Mouse (Mus musculus) heart, embryonic 16.5 days (tissue): ENCODE results near the gene Tcn2. TPM values are rescaled to one million over a fixed set of nuclear protein-coding genes. Genes with fewer than 3 reads are reported as not detected.

Experiments
- ATAC-seq: fragments of 200-750 bp; cut with Nextera tagmentation; replicated peaks from 2 replicates; pipeline ENCODE4 v1.8.0; 2017; ENCODE audit warnings: moderate number of reproducible peaks; ENCODE audit not compliant: insufficient read depth, low FRiP score; ENCODE audit errors: extremely low read depth
- H3K27ac ChIP-seq: fragments of 300-500 bp; sonication (generic); 2 replicates; pipeline ENCODE4 v1.5.1; 2014; ENCODE audit warnings: mild to moderate bottlenecking, low read length, control low read depth, moderate library complexity
- H3K27me3 ChIP-seq: fragments of 300-500 bp; sonication (generic); 2 replicates; pipeline ENCODE4 v1.6.1; 2014; ENCODE audit warnings: low read length, mixed read lengths; ENCODE audit not compliant: control insufficient read depth, insufficient read depth
- H3K36me3 ChIP-seq: fragments of 300-500 bp; sonication (generic); 2 replicates; pipeline ENCODE4 v1.6.1; 2014; ENCODE audit not compliant: control insufficient read depth, insufficient read depth
- H3K4me1 ChIP-seq: fragments of 300-500 bp; sonication (generic); 2 replicates; pipeline ENCODE4 v1.6.1; 2014; ENCODE audit warnings: low read length, mixed read lengths; ENCODE audit not compliant: control insufficient read depth, insufficient read depth
- H3K4me2 ChIP-seq: fragments of 300-500 bp; sonication (generic); 2 replicates; pipeline ENCODE4 v1.6.1; 2014; ENCODE audit warnings: low read depth, mild to moderate bottlenecking, control low read depth, low read length
- H3K4me3 ChIP-seq: fragments of 300-500 bp; sonication (generic); 2 replicates; pipeline ENCODE4 v1.5.1; 2014; ENCODE audit warnings: mild to moderate bottlenecking, control low read depth, low read length
- H3K9ac ChIP-seq: fragments of 300-500 bp; sonication (generic); 2 replicates; pipeline ENCODE4 v1.6.1; 2014; ENCODE audit warnings: low read length, control low read depth
- H3K9me3 ChIP-seq: fragments of 300-500 bp; sonication (generic); replicated peaks from 2 replicates; pipeline ENCODE4 v1.6.1; 2016; ENCODE audit warnings: low read length; ENCODE audit not compliant: control insufficient read depth
- WGBS: fragments of 180-500 bp; shearing (Covaris S2); extraction: QIAGEN DNeasy Blood & Tissue Kit; methylation state at CpG from one replicate; pipeline ENCODE4 v1.1.7; 2014; 5-methylcytosine and 5-hydroxymethylcytosine counted together
- polyA plus RNA-seq: library from polyadenylated mRNA; unstranded; fragments of >200 nt; fragmentation: Nextera tagmentation; extraction: Ambion mirVana; gene quantifications from 2 replicates; pipeline ENCODE4 v1.2.1, GENCODE M21; 2015

The Tcn2 gene
- polyA plus RNA-seq, 1 experiment from 2014 or later: 70.5 TPM

GRCm38 (mm10) chr11:3936318-3936717, 4.4 kb upstream of the Tcn2 start:
- no peaks in the 10 kb centered on the region for H3K36me3 ChIP-seq
- H3K27ac ChIP-seq: no peak overlapping the region
- no peak overlapping the region for H3K4me2 ChIP-seq
- no peak overlapping the region for H3K9ac ChIP-seq
- no peak overlapping the region for H3K4me3 ChIP-seq
- no peak for ATAC-seq
- H3K27me3 ChIP-seq: 0 out of 2 replicates have a peak, but pooled peaks cover 2% of the 10 kb centered on the region
- 86% methylated on average over 3 of the region's 3 CpGs for WGBS
- H3K4me1 ChIP-seq: peaks cover 4% of the 10 kb centered on the region
- H3K9me3 ChIP-seq: no peaks in the 10 kb centered on the region

- Histone ChIP-seq H3K36me3 (no peaks in the 10 kb centered on the region), H3K4me1 (peaks cover 9% of the 10 kb centered on the region), H3K9me3 (no peaks in the 10 kb centered on the region), H3K27ac (no peak overlapping the region), H3K9ac (no peak overlapping the region), H3K4me2 (no peak overlapping the region), H3K4me3 (no peak overlapping the region), H3K27me3 (0 out of 2 replicates have a peak, but pooled peaks cover 2% of the 10 kb centered on the region)
- WGBS: 69% methylated on average over 4 of the region's 4 CpGs
- no peak for ATAC-seq
Observed at GRCm38 (mm10) chr11:3935135-3935534, 3.2 kb upstream of the Tcn2 start.

DNA sequence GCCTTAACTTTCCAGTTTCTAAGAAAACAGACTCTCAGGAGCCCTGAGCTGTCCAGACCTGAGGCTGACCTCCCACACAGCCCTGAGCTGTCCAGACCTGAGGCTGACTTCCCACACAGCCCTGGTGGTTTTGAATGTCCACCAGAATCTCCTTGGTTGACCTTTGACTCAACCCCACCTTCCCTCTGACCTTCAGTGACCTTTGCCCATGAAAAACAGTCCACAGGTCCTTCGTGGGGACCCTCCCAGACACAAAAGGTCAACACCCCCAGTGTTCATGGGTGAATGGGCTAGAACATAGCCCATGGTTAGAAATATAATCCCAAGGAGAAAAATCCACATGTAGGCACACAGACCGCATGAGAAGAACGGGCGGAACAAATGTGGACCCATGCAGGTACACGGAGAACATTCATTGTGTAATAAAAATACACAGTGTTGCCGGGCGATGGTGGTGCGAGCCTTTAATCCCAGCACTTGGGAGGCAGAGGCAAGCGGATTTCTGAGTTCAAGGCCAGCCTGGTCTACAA, 1.9 kb upstream of the Tcn2 start:
- no peak overlapping the region for H3K9ac ChIP-seq
- no peak overlapping the region for H3K4me3 ChIP-seq
- no peak overlapping the region for H3K27ac ChIP-seq
- peaks cover 9% of the 10 kb centered on the region for H3K4me1 ChIP-seq
- no peak for ATAC-seq
- H3K4me2 ChIP-seq: no peak overlapping the region
- 0 out of 2 replicates have a peak, but pooled peaks cover 2% of the 10 kb centered on the region for H3K27me3 ChIP-seq
- H3K36me3 ChIP-seq: no peaks in the 10 kb centered on the region
- H3K9me3 ChIP-seq: no peaks in the 10 kb centered on the region
- WGBS: 90% methylated on average over 9 of the region's 9 CpGs

DNA sequence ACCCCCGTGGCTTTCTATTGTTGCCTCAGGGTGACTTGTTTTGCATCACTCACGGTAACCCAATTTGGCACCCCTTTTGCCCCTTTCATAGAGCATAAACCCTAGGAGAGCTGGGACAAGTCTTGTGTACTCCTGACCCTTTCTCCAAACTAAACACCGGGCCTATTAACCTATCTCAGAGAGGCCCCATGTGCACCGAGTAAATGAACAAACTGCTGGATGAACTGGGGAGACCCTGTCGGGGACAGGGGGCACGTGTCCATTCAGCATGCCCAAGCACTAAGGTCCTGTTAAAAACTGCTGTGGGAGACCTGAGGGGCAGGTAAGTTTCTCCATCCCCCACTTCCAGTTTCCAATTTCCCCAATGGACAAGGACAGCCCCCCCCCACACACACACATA, 1.0 kb downstream of the Tcn2 start:
- Histone ChIP-seq H3K4me1 (peaks cover 9% of the 10 kb centered on the region), H3K9ac (peak overlapping the region; percentile 74), H3K9me3 (no peaks in the 10 kb centered on the region), H3K4me2 (peak overlapping the region; percentile 81), H3K27ac (no peak overlapping the region), H3K4me3 (peak overlapping the region; percentile 66), H3K27me3 (no peaks in the 10 kb centered on the region), H3K36me3 (peaks cover 3% of the 10 kb centered on the region; the same call in 1 of the 2 replicates)
- 51% methylated on average over 6 of the region's 6 CpGs for WGBS
- no peak for ATAC-seq

GRCm38 (mm10) chr11:3930019-3930418, 1.9 kb downstream of the Tcn2 start:
- H3K9me3 ChIP-seq: no peaks in the 10 kb centered on the region
- no peak overlapping the region for H3K4me3 ChIP-seq
- no peaks in the 10 kb centered on the region for H3K27me3 ChIP-seq
- WGBS: 58% methylated on average over 4 of the region's 4 CpGs
- no peak overlapping the region for H3K9ac ChIP-seq
- peaks cover 9% of the 10 kb centered on the region for H3K4me1 ChIP-seq
- no peak for ATAC-seq
- H3K36me3 ChIP-seq: peaks cover 3% of the 10 kb centered on the region; the same call in 1 of the 2 replicates
- H3K4me2 ChIP-seq: no peak overlapping the region
- H3K27ac ChIP-seq: no peak overlapping the region

GRCm38 (mm10) chr11:3925916-3926315, 6.0 kb downstream of the Tcn2 start:
- peaks cover 21% of the 10 kb centered on the region for H3K36me3 ChIP-seq

DNA sequence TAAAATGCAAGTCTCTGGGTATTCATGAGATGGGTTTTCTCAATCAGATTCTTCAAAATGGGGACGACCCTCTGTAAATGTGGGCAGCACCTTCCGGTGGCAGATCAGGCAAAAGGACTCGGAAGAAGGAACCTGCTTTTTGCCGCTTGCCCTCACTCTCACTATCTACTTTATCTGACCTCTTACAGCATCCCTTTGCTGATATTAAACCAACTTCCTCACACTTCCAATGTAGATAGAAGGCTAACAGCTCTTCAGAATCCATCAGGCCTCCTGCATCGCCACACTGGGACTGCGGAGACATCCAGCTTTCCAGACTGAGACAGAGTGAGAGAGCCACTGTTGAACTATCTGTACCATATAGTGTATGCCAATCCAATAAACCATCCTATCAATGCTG, 9.2 kb downstream of the Tcn2 start:
- Histone ChIP-seq H3K9ac (no peak overlapping the region), H3K4me1 (no peaks in the 10 kb centered on the region), H3K27ac (no peak overlapping the region), H3K27me3 (no peaks in the 10 kb centered on the region), H3K36me3 (peaks cover 26% of the 10 kb centered on the region), H3K4me3 (no peak overlapping the region), H3K9me3 (no peaks in the 10 kb centered on the region), H3K4me2 (no peak overlapping the region)
- 95% methylated on average over 6 of the region's 6 CpGs for WGBS
- no peak for ATAC-seq

More at GRCm38 (mm10) chr11:3925916-3926315, 6.0 kb downstream of the Tcn2 start:
- H3K27me3 ChIP-seq: no peaks in the 10 kb centered on the region
- 87% methylated on average over 10 of the region's 10 CpGs for whole genome bisulfite sequencing
- no peak overlapping the region for H3K4me3 ChIP-seq
- H3K9ac ChIP-seq: no peak overlapping the region
- ATAC-seq: no peak
- no peak overlapping the region for H3K4me2 ChIP-seq
- no peak overlapping the region for H3K27ac ChIP-seq
- no peaks in the 10 kb centered on the region for H3K9me3 ChIP-seq
- H3K4me1 ChIP-seq: peaks cover 2% of the 10 kb centered on the region

DNA sequence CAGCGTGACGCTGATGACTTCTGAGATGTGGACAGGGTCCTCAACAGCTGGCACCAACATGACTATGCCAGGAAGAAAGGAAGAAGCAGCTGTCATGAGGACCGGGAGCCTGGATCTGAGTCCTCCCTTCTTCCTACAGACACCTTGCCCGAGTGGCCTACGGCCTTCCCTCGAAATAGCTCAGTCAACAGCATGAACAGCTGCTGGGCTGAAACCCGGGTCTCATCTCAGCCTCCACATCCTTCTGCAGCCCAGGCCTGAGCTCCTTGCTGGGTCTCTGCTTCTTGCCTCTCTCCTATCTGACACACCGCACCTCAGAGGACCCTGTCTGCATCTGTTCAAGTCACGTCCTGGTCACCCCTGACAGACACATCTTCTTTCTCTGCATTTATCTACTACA, 9.8 kb downstream of the Tcn2 start:
- Histone ChIP-seq H3K4me1 (no peaks in the 10 kb centered on the region), H3K27me3 (no peaks in the 10 kb centered on the region), H3K36me3 (peaks cover 22% of the 10 kb centered on the region), H3K4me2 (no peak overlapping the region), H3K9ac (no peak overlapping the region), H3K9me3 (no peaks in the 10 kb centered on the region), H3K4me3 (no peak overlapping the region), H3K27ac (no peak overlapping the region)
- no peak for ATAC-seq
- WGBS: 88% methylated on average over 9 of the region's 9 CpGs

- Histone ChIP-seq H3K4me2 (no peak overlapping the region), H3K9me3 (no peaks in the 10 kb centered on the region), H3K27ac (no peak overlapping the region), H3K9ac (no peak overlapping the region), H3K4me3 (no peak overlapping the region), H3K36me3 (peaks cover 25% of the 10 kb centered on the region), H3K4me1 (no peaks in the 10 kb centered on the region), H3K27me3 (no peaks in the 10 kb centered on the region)
- 24% methylated on average over 8 of the region's 8 CpGs for WGBS
- ATAC-seq: no peak
Observed at GRCm38 (mm10) chr11:3921281-3921850, 10.6 kb downstream of the Tcn2 start.
